Mouse (Mus musculus) C2C12 (cell line): ENCODE data around the gene Tmem255b.

Source experiments
- CEBPB ChIP-seq: IDR thresholded peaks from one replicate; pipeline ENCODE4 v1.6.1; 2011; ENCODE audit warnings: low read depth, mild to moderate bottlenecking, control low read depth, moderate library complexity
- CTCF ChIP-seq: IDR thresholded peaks from one replicate; pipeline ENCODE4 v1.5.1; 2011; ENCODE audit not compliant: control insufficient read depth, insufficient read depth, insufficient read length
- FOSL1 ChIP-seq: IDR thresholded peaks from one replicate; pipeline ENCODE4 v1.8.0; 2011; ENCODE audit warnings: mild to moderate bottlenecking, low read length; ENCODE audit not compliant: poor library complexity, insufficient read depth, severe bottlenecking
- MAX ChIP-seq: IDR thresholded peaks from one replicate; pipeline ENCODE4 v1.6.1; 2011; ENCODE audit warnings: mild to moderate bottlenecking, control low read depth
- MYOD1 ChIP-seq: IDR thresholded peaks from one replicate; pipeline ENCODE4 v1.6.1; 2011; ENCODE audit warnings: low read depth; ENCODE audit not compliant: control insufficient read depth, insufficient read length
- MYOG ChIP-seq: IDR thresholded peaks from one replicate; pipeline ENCODE4 v1.6.1; 2011; ENCODE audit not compliant: control insufficient read depth, insufficient read length; ENCODE audit errors: extremely low read depth
- USF1 ChIP-seq: IDR thresholded peaks from one replicate; pipeline ENCODE4 v1.6.1; 2011; ENCODE audit warnings: low read depth, mild to moderate bottlenecking, control low read depth, moderate library complexity

GRCm38 (mm10) chr8:13472284-13472683 lies 37.3 kb downstream of the Tmem255b start:
- TF ChIP-seq CTCF (no peak), MAX (no peak), MYOD1 (peak; percentile 28), CEBPB (no peak), FOSL1 (no peak), USF1 (peak; percentile 65), MYOG (no peak)
